Mouse (Mus musculus) B cell, adult 2 months (primary cell): ENCODE measurements around the gene Gabrr3.

Experiments
- DNase-seq, 2 experiments: peaks; one replicate each; pipeline ENCODE4 v3.0.0; 2022

The Gabrr3 gene

DNA sequence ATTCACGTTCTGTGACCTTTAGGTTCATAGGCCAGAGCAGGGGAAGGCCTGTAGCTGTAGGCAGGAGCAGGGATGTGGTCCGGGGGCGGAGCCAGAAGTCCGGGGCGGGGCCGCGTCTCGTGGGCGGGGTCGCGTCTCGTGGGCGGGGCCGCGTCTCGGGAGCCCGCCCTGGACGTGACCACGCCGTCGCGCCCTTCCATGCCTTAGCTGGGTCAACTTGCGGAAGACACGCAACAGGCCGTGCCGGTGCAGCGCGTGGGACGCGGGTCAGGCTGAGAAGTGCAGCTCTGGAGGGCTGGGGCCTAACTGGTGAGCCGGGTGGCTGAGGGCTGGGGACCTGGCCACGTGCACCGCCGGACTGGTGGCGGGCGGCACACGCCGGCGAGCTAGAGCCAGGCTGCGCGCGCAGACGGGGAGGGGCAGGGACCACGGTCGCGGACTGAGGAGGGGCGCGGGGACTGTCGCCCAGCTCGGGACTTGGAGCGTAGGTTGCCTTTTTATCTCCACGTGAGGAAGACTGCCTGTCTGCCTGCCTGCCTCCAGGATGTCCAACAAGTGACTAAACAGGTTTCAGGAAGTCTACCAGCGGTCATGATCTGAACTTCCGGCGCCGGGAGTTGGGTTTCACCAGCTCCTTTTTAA, 64.6 kb downstream of the Gabrr3 start, which contains the start of gene Riox2:
TSS of gene Riox2 (plus strand) at position 139 of the 642 bp plus-strand sequence.
- DNase-seq = peak; percentile 92 to 93

DNA sequence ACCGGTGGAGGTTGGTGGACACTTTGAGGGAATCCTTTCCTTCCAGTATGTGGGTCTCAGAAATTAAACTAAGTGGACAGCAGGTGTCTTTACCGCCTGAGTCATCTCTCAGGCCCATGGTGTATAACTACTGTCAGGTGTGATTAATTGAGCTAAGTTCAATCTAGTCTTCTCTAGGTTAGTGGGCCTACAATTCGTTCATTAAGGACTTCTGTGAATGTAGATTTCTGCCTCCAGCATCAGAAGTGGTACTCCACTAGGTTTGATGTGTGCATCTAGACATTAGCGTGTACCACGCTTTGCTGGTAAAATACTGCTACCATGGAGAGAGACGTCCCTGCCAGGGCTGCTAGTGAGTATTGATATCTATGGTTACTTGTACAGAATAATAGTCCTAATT, 65.4 kb downstream of the Gabrr3 start:
- DNase-seq = no peak

DNA sequence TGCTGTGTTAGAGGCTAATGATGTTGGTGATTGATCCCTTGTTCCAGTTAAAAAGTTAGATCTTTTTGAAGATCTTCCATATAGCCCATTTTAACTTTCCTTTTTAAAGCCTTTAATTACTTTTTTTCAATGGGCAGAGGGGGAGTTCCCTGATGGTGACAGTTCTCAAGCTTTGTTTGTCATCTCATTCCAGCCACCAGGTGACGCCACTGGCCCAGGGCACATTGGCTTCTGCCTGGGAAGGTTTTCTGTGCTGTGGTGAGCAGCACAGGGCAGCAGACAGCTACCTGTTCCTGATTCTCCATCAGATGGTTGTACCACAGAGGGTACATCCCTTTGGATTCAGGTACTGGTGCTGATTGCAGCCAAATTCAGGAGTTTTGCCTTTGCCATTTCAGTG, 67.7 kb downstream of the Gabrr3 start:
- peak; percentile 75 to 80 for DNase-seq

DNA sequence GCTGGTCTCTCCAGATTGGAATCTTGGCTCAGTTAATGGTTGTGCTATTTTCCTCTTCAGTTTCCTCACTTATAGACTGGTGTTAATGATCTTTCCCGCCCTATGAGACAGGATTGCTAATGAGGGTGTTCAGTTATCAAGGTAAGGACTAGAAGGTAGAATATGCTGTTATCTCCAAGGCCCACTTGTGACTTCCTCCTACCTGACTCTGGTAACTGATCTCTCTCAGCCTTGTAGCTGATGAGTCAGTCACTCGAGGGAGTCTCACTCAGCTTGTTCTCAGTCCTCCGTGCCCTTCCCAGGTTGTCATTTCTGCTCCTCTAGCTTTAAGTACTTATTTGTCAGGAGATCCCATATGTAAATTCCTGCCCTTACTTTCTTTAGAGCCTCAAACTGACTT, 70.8 kb downstream of the Gabrr3 start:
- no peak for DNase-seq

DNA sequence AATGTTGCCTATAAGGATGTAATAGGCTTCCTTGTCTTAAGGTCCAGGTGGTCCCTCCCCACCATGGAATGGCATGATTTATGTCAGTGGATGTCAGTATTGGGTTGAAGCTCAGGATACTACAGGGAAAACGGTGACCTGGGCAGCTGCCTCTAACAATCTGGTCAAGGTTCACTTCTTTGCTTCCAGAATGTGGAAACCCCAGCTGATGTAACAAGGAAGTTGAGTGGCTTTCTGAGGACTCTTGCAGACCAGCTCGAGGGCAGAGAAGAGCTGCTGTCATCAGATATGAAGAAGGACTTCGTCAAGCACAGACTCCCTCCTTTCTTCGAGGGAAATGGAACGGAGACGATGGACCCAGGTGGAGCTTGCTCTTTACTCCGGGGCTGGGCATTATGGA, 80.1 kb downstream of the Gabrr3 start:
- no peak for DNase-seq

DNA sequence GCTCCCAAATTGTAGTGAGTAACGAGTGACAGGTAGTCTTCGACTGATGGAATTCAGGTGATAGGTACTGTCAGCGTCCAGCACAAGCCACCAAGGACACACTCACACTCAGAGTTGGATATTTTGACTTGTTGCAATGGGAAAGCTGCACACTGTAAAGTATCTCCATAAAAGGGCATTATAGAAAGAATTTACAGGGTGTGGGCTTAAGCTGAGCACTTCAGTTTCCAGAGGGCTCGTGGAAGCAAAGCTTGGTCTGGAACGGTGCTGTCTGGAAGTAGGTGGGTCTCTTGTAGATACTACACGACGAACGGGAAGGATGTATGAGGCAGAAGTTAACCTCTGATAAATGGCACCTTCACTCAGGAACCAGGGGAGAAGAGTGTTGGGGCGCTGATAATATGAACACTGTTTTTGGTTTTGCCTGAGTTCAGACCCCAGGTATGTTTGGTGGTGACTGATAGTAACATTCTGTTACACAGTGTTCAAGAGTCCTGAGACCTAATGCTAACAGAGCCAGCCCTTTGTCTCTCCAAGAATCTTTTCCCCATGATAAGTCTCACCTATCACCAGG, 80.9 kb downstream of the Gabrr3 start:
- no peak for DNase-seq

DNA sequence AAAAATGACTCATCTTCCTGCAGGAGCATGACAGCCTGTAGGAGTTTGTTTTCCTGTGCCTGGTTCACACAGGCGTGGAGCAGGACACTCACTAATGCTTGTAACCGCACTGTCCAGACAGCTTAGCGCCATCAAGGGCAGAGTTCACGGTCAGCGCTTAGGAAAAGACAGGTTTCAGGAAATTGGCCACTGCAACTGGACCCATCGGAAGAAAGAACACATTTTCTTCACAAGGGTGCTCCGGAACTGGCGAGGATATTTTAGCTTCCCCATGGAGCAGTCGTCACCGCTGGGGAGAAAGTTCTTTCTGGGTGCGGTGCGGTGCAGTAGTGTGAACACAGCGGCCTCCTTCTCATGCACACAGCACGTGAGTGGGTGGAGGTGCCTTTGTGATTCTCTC, 86.1 kb downstream of the Gabrr3 start:
- no peak for DNase-seq

DNA sequence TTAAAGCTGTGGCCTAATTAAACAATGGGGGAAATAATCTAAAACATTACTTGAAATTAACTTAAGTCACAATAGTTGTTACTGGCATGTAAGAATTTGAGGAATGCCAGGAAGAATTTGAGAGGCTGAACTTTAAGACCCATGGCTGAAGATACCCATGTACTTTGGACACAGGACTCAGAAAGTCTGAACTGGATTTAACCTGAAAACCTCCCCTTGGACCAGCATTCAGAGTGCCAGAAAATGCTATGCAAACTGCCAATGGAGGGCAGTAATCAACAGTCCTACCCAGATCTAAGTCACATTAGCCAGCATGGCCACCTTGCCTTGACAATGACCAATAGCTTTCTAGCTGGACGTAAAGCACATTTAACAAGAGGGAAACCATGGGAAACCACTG, 90.8 kb downstream of the Gabrr3 start:
- DNase-seq = no peak

DNA sequence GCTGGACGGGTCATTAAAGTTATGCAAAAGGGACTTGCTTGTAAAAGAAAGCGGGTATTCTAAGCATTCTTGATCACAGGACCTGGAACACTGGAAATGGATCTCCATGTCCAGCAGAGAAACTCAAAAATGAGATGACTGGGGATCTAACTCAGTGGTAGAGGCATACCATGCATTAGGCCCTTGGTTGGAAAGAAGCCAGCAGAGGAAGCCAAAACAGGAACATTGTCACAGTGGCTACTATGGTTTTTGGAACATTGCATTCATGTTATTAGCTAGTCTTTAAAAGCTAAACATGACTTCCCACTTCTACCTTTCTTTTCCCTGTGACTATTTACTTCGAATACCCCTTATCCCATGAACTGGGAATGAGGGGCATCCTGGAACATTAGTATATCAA, 92.0 kb downstream of the Gabrr3 start:
- DNase-seq = no peak

DNA sequence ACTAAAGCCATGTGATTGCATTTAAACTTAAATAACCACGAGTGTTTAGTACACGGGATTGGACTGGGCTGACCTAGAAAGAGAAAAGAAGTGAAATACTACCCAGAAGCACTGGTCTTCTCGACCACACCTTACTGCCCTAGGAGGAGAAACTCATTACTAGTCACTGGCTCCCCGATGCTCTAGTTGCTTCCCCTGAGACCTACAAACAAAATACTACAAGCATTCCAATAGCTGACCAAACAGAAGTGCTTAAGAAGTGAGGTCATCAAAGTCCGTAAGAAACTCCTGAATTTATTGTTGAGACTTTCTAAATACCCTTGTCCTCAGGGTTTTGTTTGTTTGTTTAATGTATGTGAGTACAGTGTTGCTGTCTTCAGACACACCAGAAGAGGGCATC, 102.7 kb downstream of the Gabrr3 start:
- DNase-seq = no peak
